Mouse (Mus musculus) megakaryocyte, embryonic 14.5 days (primary cell): Measurements from ENCODE around the gene Paqr5.

ENCODE experiments used
- FLI1 ChIP-seq: IDR thresholded peaks from 2 replicates; pipeline ENCODE4 v1.6.1; 2012; ENCODE audit warnings: low read length, inconsistent platforms, mixed read lengths
- GATA1 ChIP-seq: IDR thresholded peaks from 3 replicates; pipeline ENCODE4 v1.6.1; 2012; ENCODE audit warnings: mixed read lengths, low read length, inconsistent platforms, borderline replicate concordance

- TF ChIP-seq GATA1 (no peak), FLI1 (no peak)
Measured at GRCm38 (mm10) chr9:62017329-62017728, 9.3 kb downstream of the Paqr5 start.
